Mouse (Mus musculus) bone marrow macrophage, adult 2 months (primary cell): ENCODE measurements at regions not wholly inside any gene's neighbourhood (a gene's known extent, or its start where the extent isn't known, plus 50 kb on each side); places are given as distances from the start of the nearest gene placed in this dataset.

Source experiments
- CTCF ChIP-seq: IDR thresholded peaks from 2 replicates; pipeline ENCODE4 v1.5.1; 2012; ENCODE audit warnings: low read depth, mild to moderate bottlenecking, low read length, moderate library complexity
- POLR2A ChIP-seq: IDR thresholded peaks from 2 replicates; pipeline ENCODE4 v1.6.1; 2012; ENCODE audit warnings: mild to moderate bottlenecking, low read depth, low read length, borderline replicate concordance

- TF ChIP-seq CTCF (no peak), POLR2A (no peak)
Measured at GRCm38 (mm10) chr9:84354409-84354808, 429.5 kb downstream of the Bckdhb start.
